9 mouse cellular contexts compared by ENCODE assay signal in the genomic region with DNA sequence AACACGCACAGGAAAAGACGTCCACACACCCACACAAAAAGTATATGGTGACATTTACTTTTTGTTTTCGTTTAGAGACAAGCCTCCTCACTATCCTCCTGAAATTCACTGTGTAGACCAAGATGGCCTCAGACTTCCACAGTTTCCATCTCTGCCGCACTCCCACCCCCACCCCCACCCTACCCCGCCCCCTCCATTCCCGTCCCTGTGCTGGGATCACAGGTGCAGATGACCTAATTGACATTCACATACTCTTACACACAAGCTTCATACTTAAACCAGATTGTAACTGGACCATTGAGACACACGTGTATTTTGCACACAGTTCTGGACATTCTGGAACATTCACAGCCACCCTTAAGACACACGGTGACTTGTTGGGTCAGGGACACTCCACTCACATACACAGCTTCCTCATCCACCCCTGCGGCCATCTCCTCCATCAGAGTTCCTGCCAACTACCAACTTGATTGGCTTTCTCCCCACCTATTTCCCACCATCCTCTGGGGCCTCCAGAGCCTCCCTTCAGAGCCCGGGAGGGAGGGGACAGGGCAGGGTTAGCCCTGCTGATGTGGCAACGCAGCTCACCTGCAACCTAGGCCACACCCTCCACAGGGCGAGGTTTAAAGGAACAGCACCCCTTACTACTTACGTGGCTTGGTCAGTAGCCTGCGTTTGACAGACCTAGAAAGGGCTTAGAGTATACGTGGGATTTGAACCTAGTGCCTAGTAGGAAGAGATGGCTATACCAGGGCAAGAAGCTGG. TPM values are rescaled to one million over a fixed set of nuclear protein-coding genes. Genes with fewer than 3 reads are reported as not detected.
A peak's percentile ranks its signal among the peaks of the same experiment; 100 is the strongest.
DNase-seq lines count a peak whose midpoint lies in the region; ATAC-seq lines count a peak whose summit lies in the region.
"Had no signal": no experiment of that assay in that cellular context is flagged by ENCODE, and none has a peak within 500 bp of the region (broad histone marks: within the 10 kb centered on the region; RNA-seq: fewer than 3 reads in every experiment).

No protein-coding gene starts in this region.

- H3K9me3 ChIP-seq in heart, embryonic 14.5 days (ENCODE audit: control insufficient read depth, low read length): no peaks in the 10 kb centered on the region
- H3K9me3 ChIP-seq in kidney, embryonic 16.5 days (ENCODE audit: low read length): no peaks in the 10 kb centered on the region
- no peaks in the 10 kb centered on the region for H3K9me3 ChIP-seq in hindbrain, embryonic 14.5 days (ENCODE audit: control insufficient read depth, low read length)
- no peaks in the 10 kb centered on the region for H3K9me3 ChIP-seq in hindbrain, embryonic 10.5 days
- H3K9me3 ChIP-seq: embryonic facial prominence, embryonic 12.5 days had no signal

- H3K4me2 ChIP-seq in heart, embryonic 14.5 days (ENCODE audit: low read length): peak overlapping the region; percentile 48
- H3K4me2 ChIP-seq in kidney, embryonic 16.5 days (replicated peaks; ENCODE audit: low read depth, low read length): peak overlapping the region; percentile 28
- no peak overlapping the region for H3K4me2 ChIP-seq in hindbrain, embryonic 14.5 days (replicated peaks)
- H3K4me2 ChIP-seq: embryonic facial prominence, embryonic 12.5 days had no signal

- WGBS in heart, embryonic 14.5 days: 12% methylated on average over 15 of the region's 15 CpGs
- 17% methylated on average over 15 of the region's 15 CpGs for WGBS in kidney, embryonic 16.5 days
- 32% methylated on average over 15 of the region's 15 CpGs for WGBS in hindbrain, embryonic 14.5 days
- WGBS in hindbrain, embryonic 10.5 days: 26% methylated on average over 15 of the region's 15 CpGs

- no peak for DNase-seq in heart, postnatal 25 days (ENCODE audit: low spot score)
- DNase-seq in ZHBTc4 (ENCODE audit: low read depth, low spot score): peak; percentile 84
- peak; percentile 71 to 88 for DNase-seq in lung, postnatal 4 days
- no peak for DNase-seq in hindbrain, embryonic 14.5 days (ENCODE audit: low spot score)
- DNase-seq in hindbrain, embryonic 10.5 days (ENCODE audit: low spot score): no peak
- DNase-seq in layer of hippocampus, adult 18-20 months (ENCODE audit: low spot score in 2 of 2): no peak

- intact Hi-C loops in heart, postnatal 25 days (cut with DNase I): no loop called here

- H3K27ac ChIP-seq in heart, embryonic 14.5 days (replicated peaks in 1 of 2; ENCODE audit: control insufficient read depth in 1 of 2, insufficient read depth in 1 of 2, low read depth in 2 of 2, low read length in 2 of 2): no peak overlapping the region
- H3K27ac ChIP-seq in kidney, embryonic 16.5 days (ENCODE audit: low read length): peak overlapping the region; percentile 62; the same call in 1 of the 2 replicates
- H3K27ac ChIP-seq in hindbrain, embryonic 14.5 days: no peak overlapping the region
- H3K27ac ChIP-seq in hindbrain, embryonic 10.5 days: no peak overlapping the region
- H3K27ac ChIP-seq: embryonic facial prominence, embryonic 12.5 days had no signal

- H3K27me3 ChIP-seq in heart, embryonic 14.5 days (ENCODE audit: control insufficient read depth, insufficient read depth, low read length): 0 out of 2 replicates have a peak, but pooled peaks cover 4% of the 10 kb centered on the region
- no peaks in the 10 kb centered on the region for H3K27me3 ChIP-seq in kidney, embryonic 16.5 days (ENCODE audit: insufficient read depth, low read length)
- no peaks in the 10 kb centered on the region for H3K27me3 ChIP-seq in hindbrain, embryonic 14.5 days (ENCODE audit: control insufficient read depth, insufficient read depth, low read length)
- 0 out of 2 replicates have a peak, but pooled peaks cover 2% of the 10 kb centered on the region for H3K27me3 ChIP-seq in hindbrain, embryonic 10.5 days (ENCODE audit: insufficient read depth, poor library complexity, severe bottlenecking)
- H3K27me3 ChIP-seq: embryonic facial prominence, embryonic 12.5 days had no signal

- no peaks in the 10 kb centered on the region for H3K36me3 ChIP-seq in heart, embryonic 14.5 days (ENCODE audit: control insufficient read depth, insufficient read depth, low read length)
- no peaks in the 10 kb centered on the region for H3K36me3 ChIP-seq in kidney, embryonic 16.5 days (ENCODE audit: insufficient read depth, low read length)
- no peaks in the 10 kb centered on the region for H3K36me3 ChIP-seq in hindbrain, embryonic 14.5 days (replicated peaks; ENCODE audit: control insufficient read depth, insufficient read depth)
- no peaks in the 10 kb centered on the region for H3K36me3 ChIP-seq in hindbrain, embryonic 10.5 days
- H3K36me3 ChIP-seq: embryonic facial prominence, embryonic 12.5 days had no signal

- ATAC-seq in heart, embryonic 14.5 days (ENCODE audit: insufficient number of reproducible peaks, insufficient read depth, low FRiP score, low read depth): no peak
- ATAC-seq in kidney, embryonic 16.5 days (ENCODE audit: low FRiP score, low TSS enrichment): peak; percentile 91
- no peak for ATAC-seq in hindbrain, embryonic 14.5 days (ENCODE audit: low FRiP score)

- H3K9ac ChIP-seq in heart, embryonic 14.5 days (ENCODE audit: low read length): peak overlapping the region; percentile 11; the same call in 1 of the 2 replicates
- H3K9ac ChIP-seq in kidney, embryonic 16.5 days (replicated peaks; ENCODE audit: low read length): peak overlapping the region; percentile 2; the same call in 1 of the 2 replicates
- H3K9ac ChIP-seq in hindbrain, embryonic 14.5 days: no peak overlapping the region
- H3K9ac ChIP-seq: embryonic facial prominence, embryonic 12.5 days had no signal

- H3K4me3 ChIP-seq in heart, embryonic 14.5 days (ENCODE audit: control insufficient read depth in 1 of 2, insufficient read depth in 1 of 2, low read depth in 1 of 2, low read length in 2 of 2): no peak overlapping the region
- peak overlapping the region; percentile 22 for H3K4me3 ChIP-seq in kidney, embryonic 16.5 days (ENCODE audit: low read length)
- H3K4me3 ChIP-seq in hindbrain, embryonic 14.5 days (replicated peaks; ENCODE audit: low read length): no peak overlapping the region
- H3K4me3 ChIP-seq in hindbrain, embryonic 10.5 days: no peak overlapping the region
- H3K4me3 ChIP-seq: embryonic facial prominence, embryonic 12.5 days had no signal

- H3K4me1 ChIP-seq in heart, embryonic 14.5 days (ENCODE audit: control insufficient read depth in 2 of 2, insufficient read depth in 2 of 2, low read length in 2 of 2): peaks cover 5 to 10% of the 10 kb centered on the region in 2 experiments
- H3K4me1 ChIP-seq in kidney, embryonic 16.5 days (ENCODE audit: insufficient read depth, low read length): 0 out of 2 replicates have a peak, but pooled peaks cover 6% of the 10 kb centered on the region
- H3K4me1 ChIP-seq in hindbrain, embryonic 14.5 days (replicated peaks; ENCODE audit: control insufficient read depth, insufficient read depth, low read length): no peaks in the 10 kb centered on the region
- H3K4me1 ChIP-seq in hindbrain, embryonic 10.5 days (replicated peaks): peaks cover 3% of the 10 kb centered on the region

RNA-seq across cellular contexts. Expression of a gene that starts 11.0 kb away (rescaled TPM):
- 1.3 and 1.4 TPM in 2 replicates for polyA plus RNA-seq in heart, embryonic 14.5 days (2014; fragmentation: Nextera tagmentation; extraction: Ambion mirVana)
- total RNA-seq in heart, postnatal 25 days (2021): 1 to 10 TPM; 3.3 to 6.1 TPM
- polyA plus RNA-seq in kidney, embryonic 16.5 days (2015; fragmentation: Nextera tagmentation; extraction: Ambion mirVana): 9.3 and 10.4 TPM in 2 replicates
- polyA plus RNA-seq in hindbrain, embryonic 14.5 days (2014; fragmentation: Nextera tagmentation; extraction: Ambion mirVana): 5.8 and 7.0 TPM in 2 replicates
- 3.0 and 3.7 TPM in 2 replicates for polyA plus RNA-seq in hindbrain, embryonic 10.5 days (2016; fragmentation: Nextera tagmentation; extraction: Ambion mirVana)
- 1 to 10 TPM; 6.4 to 7.5 TPM for total RNA-seq in layer of hippocampus, adult 18-20 months (2021)

RNA-seq across cellular contexts. Expression of a gene that starts 15.2 kb away (rescaled TPM):
- 1.6 and 1.8 TPM in 2 replicates for polyA plus RNA-seq in heart, embryonic 14.5 days (2014; fragmentation: Nextera tagmentation; extraction: Ambion mirVana)
- total RNA-seq in heart, postnatal 25 days (2021): 10 to 100 TPM; 15.5 to 16.3 TPM
- 1.2 and 1.3 TPM in 2 replicates for polyA plus RNA-seq in kidney, embryonic 16.5 days (2015; fragmentation: Nextera tagmentation; extraction: Ambion mirVana)
- 1.2 and 2.2 TPM in 2 replicates for polyA plus RNA-seq in hindbrain, embryonic 14.5 days (2014; fragmentation: Nextera tagmentation; extraction: Ambion mirVana)
- 0.37 and 0.63 TPM in 2 replicates for polyA plus RNA-seq in hindbrain, embryonic 10.5 days (2016; fragmentation: Nextera tagmentation; extraction: Ambion mirVana)
- total RNA-seq in layer of hippocampus, adult 18-20 months (2021): under 1 TPM; 0.99 TPM

Comparison
In these comparisons a context has a peak if more than half of its experiments do, and no peak if none do; other contexts are left out.
1. DNase-seq: peak in ZHBTc4 (single experiment) and lung, postnatal 4 days (2 of 2); none in heart, postnatal 25 days (single experiment), hindbrain, embryonic 14.5 days (single experiment), hindbrain, embryonic 10.5 days (single experiment) and layer of hippocampus, adult 18-20 months (0 of 2).